Mouse (Mus musculus) limb, embryonic 11.5 days (tissue): Measurements from ENCODE around the gene Serinc1. TPM values are rescaled to one million over a fixed set of nuclear protein-coding genes. Genes with fewer than 3 reads are reported as not detected.
A peak's percentile ranks its signal among the peaks of the same experiment; 100 is the strongest.

Source experiments
- ATAC-seq: fragments of 200-750 bp; cut with Nextera tagmentation; 2 replicates; pipeline ENCODE4 v1.8.0; 2017; ENCODE audit warnings: low read depth; ENCODE audit not compliant: insufficient number of reproducible peaks, low FRiP score, low TSS enrichment
- DNase-seq: peaks from one replicate; pipeline ENCODE4 v3.0.0-alpha.2; 2015; ENCODE audit warnings: low spot score
- H3K27ac ChIP-seq: fragments of 300-500 bp; sonication (generic); replicated peaks from 2 replicates; pipeline ENCODE4 v1.5.1; 2014; ENCODE audit warnings: low read depth, mild to moderate bottlenecking, low read length
- H3K27me3 ChIP-seq: fragments of 300-500 bp; sonication (generic); 2 replicates; pipeline ENCODE4 v1.6.1; 2014; ENCODE audit warnings: mild to moderate bottlenecking, low read length, mixed read lengths; ENCODE audit not compliant: control insufficient read depth, insufficient read depth
- H3K36me3 ChIP-seq: fragments of 300-500 bp; sonication (generic); 2 replicates; pipeline ENCODE4 v1.6.1; 2014; ENCODE audit warnings: mild to moderate bottlenecking, low read length, moderate library complexity, mixed read lengths; ENCODE audit not compliant: control insufficient read depth, insufficient read depth
- H3K4me1 ChIP-seq: fragments of 300-500 bp; sonication (generic); 2 replicates; pipeline ENCODE4 v1.6.1; 2014; ENCODE audit warnings: low read length, mixed read lengths; ENCODE audit not compliant: control insufficient read depth, insufficient read depth
- H3K4me2 ChIP-seq: fragments of 300-500 bp; sonication (generic); 2 replicates; pipeline ENCODE4 v1.6.1; 2014; ENCODE audit warnings: low read depth, mild to moderate bottlenecking, moderate library complexity; ENCODE audit not compliant: severe bottlenecking
- H3K4me3 ChIP-seq: fragments of 300-500 bp; sonication (generic); 2 replicates; pipeline ENCODE4 v1.5.1; 2014; ENCODE audit warnings: low read depth, low read length
- H3K9ac ChIP-seq: fragments of 300-500 bp; sonication (generic); 2 replicates; pipeline ENCODE4 v1.6.1; 2014; ENCODE audit warnings: mild to moderate bottlenecking, low read length
- H3K9me3 ChIP-seq: fragments of 300-500 bp; sonication (generic); 2 replicates; pipeline ENCODE4 v1.6.1; 2016; ENCODE audit warnings: low read length; ENCODE audit not compliant: control insufficient read depth
- WGBS: fragments of 180-500 bp; shearing (Covaris S2); extraction: QIAGEN DNeasy Blood & Tissue Kit; methylation state at CpG from one replicate; pipeline ENCODE4 v1.1.7; 2014; 5-methylcytosine and 5-hydroxymethylcytosine counted together
- polyA plus RNA-seq: library from polyadenylated mRNA; unstranded; fragments of >200 nt; fragmentation: Nextera tagmentation; extraction: Ambion mirVana; gene quantifications from 2 replicates; pipeline ENCODE4 v1.2.1, GENCODE M21; 2014

Gene Serinc1
- polyA plus RNA-seq: 152 and 158 TPM in 2 replicates

DNA sequence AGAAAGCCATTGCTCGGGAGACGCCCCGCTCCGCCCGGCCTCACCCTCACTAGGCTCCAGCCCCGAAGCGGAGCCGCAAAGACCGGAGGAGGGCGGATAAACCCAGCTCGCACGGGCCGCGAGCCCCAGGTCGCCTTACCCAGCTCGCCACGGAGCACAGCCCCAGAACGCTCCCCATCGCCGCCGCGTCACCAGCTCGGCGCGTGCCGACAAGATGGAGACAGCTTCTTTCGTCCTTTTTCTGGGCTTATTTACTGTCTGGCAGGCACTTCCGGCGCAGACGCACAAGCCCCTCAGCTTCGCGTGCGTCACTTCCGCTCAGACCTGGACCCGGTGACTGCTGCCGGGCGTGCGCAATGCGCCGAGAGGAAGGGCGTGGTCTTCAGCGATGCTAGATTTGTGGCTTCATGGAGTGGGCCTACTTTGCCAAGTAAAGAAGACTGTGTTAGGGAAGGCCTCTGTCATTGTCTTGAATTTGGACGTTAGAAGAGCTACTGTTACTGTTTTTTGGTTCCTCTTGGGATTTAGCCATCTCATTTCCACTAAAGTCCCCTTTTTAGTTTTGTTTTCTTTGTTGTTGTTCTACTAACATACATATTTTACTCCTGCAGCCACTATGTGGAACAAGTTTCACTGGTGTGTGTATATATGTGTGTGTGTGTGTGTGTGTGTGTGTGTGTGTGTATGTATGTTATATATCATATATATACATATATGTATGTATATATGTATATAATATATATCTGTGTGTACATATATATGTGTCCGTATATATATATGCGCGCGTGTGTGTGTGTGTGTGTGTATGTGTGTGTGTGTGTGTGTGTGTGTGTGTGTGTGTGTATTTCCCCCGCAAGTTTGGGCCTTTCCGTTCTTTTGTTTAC lies at the start of gene Serinc1:
TSS of gene Serinc1 (minus strand) at position 313 of the 884 bp plus-strand sequence.
- peak; percentile 94 for DNase-seq
- no peaks in the 10 kb centered on the region for H3K9me3 ChIP-seq
- WGBS: 12% methylated on average over 49 of the region's 49 CpGs
- H3K27ac ChIP-seq: peak within 1 kb of the TSS; percentile 89
- ATAC-seq: peak; percentile 100
- H3K4me2 ChIP-seq: peak within 1 kb of the TSS; percentile 52
- no peaks in the 10 kb centered on the region for H3K4me1 ChIP-seq
- H3K9ac ChIP-seq: peak within 1 kb of the TSS; percentile 95
- H3K4me3 ChIP-seq: peak within 1 kb of the TSS; percentile 94
- H3K27me3 ChIP-seq: no peaks in the 10 kb centered on the region
- no peaks in the 10 kb centered on the region for H3K36me3 ChIP-seq

- no peaks in the 10 kb centered on the region for H3K27me3 ChIP-seq
- no peak overlapping the region for H3K9ac ChIP-seq
- H3K4me3 ChIP-seq: no peak overlapping the region
- no peaks in the 10 kb centered on the region for H3K9me3 ChIP-seq
- no peak overlapping the region for H3K4me2 ChIP-seq
- DNase-seq (no peak), ATAC-seq (no peak)
- H3K27ac ChIP-seq: no peak overlapping the region
- no peaks in the 10 kb centered on the region for H3K4me1 ChIP-seq
- no peaks in the 10 kb centered on the region for H3K36me3 ChIP-seq
- WGBS: 88% methylated on average over 2 of the region's 2 CpGs
Measured at GRCm38 (mm10) chr10:57576721-57577120, 44.4 kb upstream of the Serinc1 start.

- Histone ChIP-seq H3K4me1 (no peaks in the 10 kb centered on the region), H3K27me3 (no peaks in the 10 kb centered on the region), H3K4me2 (no peak overlapping the region), H3K36me3 (no peaks in the 10 kb centered on the region), H3K9ac (no peak overlapping the region), H3K4me3 (no peak overlapping the region), H3K9me3 (no peaks in the 10 kb centered on the region), H3K27ac (no peak overlapping the region)
- no peak for ATAC-seq
- WGBS: 86% methylated on average over 4 of the region's 4 CpGs
- DNase-seq: no peak
Measured at GRCm38 (mm10) chr10:57572130-57572529, 39.8 kb upstream of the Serinc1 start.

GRCm38 (mm10) chr10:57571211-57571730 lies 38.9 kb upstream of the Serinc1 start:
- H3K4me2 ChIP-seq: no peak overlapping the region
- ATAC-seq (no peak), DNase-seq (peak; percentile 68)
- 38% methylated on average over 8 of the region's 8 CpGs for WGBS
- H3K27ac ChIP-seq: no peak overlapping the region
- no peak overlapping the region for H3K4me3 ChIP-seq
- no peak overlapping the region for H3K9ac ChIP-seq
- no peaks in the 10 kb centered on the region for H3K36me3 ChIP-seq
- H3K9me3 ChIP-seq: no peaks in the 10 kb centered on the region
- H3K4me1 ChIP-seq: no peaks in the 10 kb centered on the region
- H3K27me3 ChIP-seq: no peaks in the 10 kb centered on the region

DNA sequence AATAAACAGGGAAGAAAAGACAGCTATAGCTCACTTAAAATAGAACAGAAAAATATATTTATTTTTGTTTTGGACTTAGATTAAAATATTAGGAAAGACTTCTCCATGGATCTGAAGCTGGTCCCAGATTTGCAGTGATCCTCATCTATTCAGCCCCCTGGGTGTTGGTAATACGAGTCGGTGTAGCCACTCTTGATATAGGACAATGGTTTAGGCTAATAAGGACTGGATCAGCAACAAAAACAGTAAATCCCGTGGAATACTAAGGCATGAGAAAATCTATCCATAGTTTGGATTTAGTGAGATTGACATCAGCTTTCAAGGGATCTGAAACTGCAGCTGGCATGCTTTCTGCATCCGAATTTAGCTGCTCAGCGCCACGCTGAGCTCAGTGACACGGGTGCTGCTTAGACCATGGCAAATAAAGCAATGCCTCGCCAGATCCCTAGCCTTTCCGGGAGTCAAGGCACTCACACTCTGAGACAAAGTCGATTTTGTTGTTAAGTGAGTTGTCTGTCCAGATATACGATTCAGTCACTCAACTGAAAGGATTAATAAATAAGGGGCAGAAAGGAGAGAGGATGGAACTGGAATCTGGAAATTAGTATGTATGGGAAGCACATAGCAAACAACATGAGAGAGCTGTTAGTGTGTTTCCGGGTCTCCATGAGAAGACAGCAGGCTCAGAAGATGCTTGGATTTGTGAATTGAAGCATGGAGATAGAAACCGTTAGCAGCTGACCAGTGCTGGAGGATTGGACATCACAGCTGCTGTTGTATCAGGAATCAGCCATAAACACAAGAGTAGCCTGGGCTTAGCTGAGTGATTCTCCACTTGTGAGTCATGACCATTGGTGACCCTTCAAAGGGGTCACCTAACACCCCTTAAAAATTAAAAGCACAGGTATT lies 36.9 kb upstream of the Serinc1 start:
- no peak overlapping the region for H3K4me2 ChIP-seq
- H3K4me1 ChIP-seq: no peaks in the 10 kb centered on the region
- no peaks in the 10 kb centered on the region for H3K9me3 ChIP-seq
- H3K27ac ChIP-seq: no peak overlapping the region
- no peak overlapping the region for H3K9ac ChIP-seq
- 86% methylated on average over 13 of the region's 13 CpGs for WGBS
- no peaks in the 10 kb centered on the region for H3K27me3 ChIP-seq
- no peak overlapping the region for H3K4me3 ChIP-seq
- H3K36me3 ChIP-seq: no peaks in the 10 kb centered on the region
- no peak for ATAC-seq
- DNase-seq: no peak

- 56% methylated on average over 1 of the region's 1 CpGs for WGBS
- Histone ChIP-seq H3K27me3 (no peaks in the 10 kb centered on the region), H3K27ac (no peak overlapping the region), H3K4me3 (no peak overlapping the region), H3K36me3 (no peaks in the 10 kb centered on the region), H3K9me3 (no peaks in the 10 kb centered on the region), H3K4me1 (no peaks in the 10 kb centered on the region), H3K9ac (no peak overlapping the region), H3K4me2 (no peak overlapping the region)
- DNase-seq (no peak), ATAC-seq (no peak)
Measured at GRCm38 (mm10) chr10:57566221-57566620, 33.9 kb upstream of the Serinc1 start.

GRCm38 (mm10) chr10:57557597-57557996 lies 25.3 kb upstream of the Serinc1 start:
- WGBS: 90% methylated on average over 5 of the region's 5 CpGs
- no peaks in the 10 kb centered on the region for H3K4me1 ChIP-seq
- no peaks in the 10 kb centered on the region for H3K27me3 ChIP-seq
- H3K4me3 ChIP-seq: no peak overlapping the region
- H3K9ac ChIP-seq: no peak overlapping the region
- DNase-seq: no peak
- no peak overlapping the region for H3K27ac ChIP-seq
- H3K4me2 ChIP-seq: no peak overlapping the region
- H3K9me3 ChIP-seq: no peaks in the 10 kb centered on the region
- no peaks in the 10 kb centered on the region for H3K36me3 ChIP-seq
- ATAC-seq: no peak

GRCm38 (mm10) chr10:57553719-57554118 lies 21.4 kb upstream of the Serinc1 start:
- Histone ChIP-seq H3K9ac (no peak overlapping the region), H3K4me1 (no peaks in the 10 kb centered on the region), H3K36me3 (no peaks in the 10 kb centered on the region), H3K4me3 (no peak overlapping the region), H3K4me2 (no peak overlapping the region), H3K9me3 (no peaks in the 10 kb centered on the region), H3K27me3 (no peaks in the 10 kb centered on the region), H3K27ac (no peak overlapping the region)
- 91% methylated on average over 1 of the region's 1 CpGs for WGBS
- ATAC-seq: no peak
- no peak for DNase-seq
